Mouse (Mus musculus): ENCODE measurements around the gene Dclk2.

GRCm38 (mm10) chr3:86835180-86835579, 85.5 kb downstream of the Dclk2 start:
- TF ChIP-seq EP300 (IDR thresholded peaks at IDR 0.05; ENCODE audit: low read depth) (no peak), CTCF (IDR thresholded peaks at IDR 0.05; ENCODE audit: low read depth) (no peak)

Measured in heart, postnatal 0 days (tissue).